Mouse (Mus musculus) kidney, postnatal 25 days (tissue): ENCODE data around the gene Ap3d1.

ENCODE experiments used
- DNase-seq, 2 experiments: peaks; one replicate each; pipeline ENCODE4 v3.0.0; 2021; ENCODE audit warnings: mixed read lengths in 2 of 2

Gene Ap3d1

GRCm38 (mm10) chr10:80665459-80665858 lies 76.6 kb downstream of the Ap3d1 start:
- DNase-seq: peak; percentile 30 to 79

GRCm38 (mm10) chr10:80665016-80665380 lies 77.1 kb downstream of the Ap3d1 start:
- peak; percentile 85 to 93 for DNase-seq

- DNase-seq: peak; percentile 92 to 98
Measured at GRCm38 (mm10) chr10:80664197-80665015, 77.7 kb downstream of the Ap3d1 start.

GRCm38 (mm10) chr10:80663485-80664196 lies 78.4 kb downstream of the Ap3d1 start:
- DNase-seq: no peak

- peak; percentile 74 to 81 for DNase-seq
Measured at GRCm38 (mm10) chr10:80661149-80661548, 80.9 kb downstream of the Ap3d1 start.

- DNase-seq: peak; percentile 81 to 95
Measured at GRCm38 (mm10) chr10:80659213-80659612, 82.9 kb downstream of the Ap3d1 start.

GRCm38 (mm10) chr10:80658841-80659202 lies 83.2 kb downstream of the Ap3d1 start:
- no peak for DNase-seq

GRCm38 (mm10) chr10:80658194-80658840 lies 83.7 kb downstream of the Ap3d1 start:
- DNase-seq: no peak
